Mouse (Mus musculus) hindbrain, embryonic 15.5 days (tissue): ENCODE measurements around the gene Lypd6b. TPM values are rescaled to one million over a fixed set of nuclear protein-coding genes. Genes with fewer than 3 reads are reported as not detected.

Experiments
- ATAC-seq: fragments of 200-750 bp; cut with Nextera tagmentation; 2 replicates; pipeline ENCODE4 v1.8.0; 2017; ENCODE audit warnings: low read depth, moderate number of reproducible peaks, moderate TSS enrichment; ENCODE audit not compliant: low FRiP score
- H3K27ac ChIP-seq: fragments of 300-500 bp; sonication (generic); replicated peaks from 2 replicates; pipeline ENCODE4 v1.5.1; 2015; ENCODE audit warnings: mild to moderate bottlenecking, inconsistent platforms
- H3K27me3 ChIP-seq: fragments of 300-500 bp; sonication (generic); 2 replicates; pipeline ENCODE4 v1.6.1; 2015; ENCODE audit warnings: control low read depth, inconsistent platforms
- H3K36me3 ChIP-seq: fragments of 300-500 bp; sonication (generic); 2 replicates; pipeline ENCODE4 v1.6.1; 2015; ENCODE audit warnings: control low read depth, inconsistent platforms
- H3K4me1 ChIP-seq: fragments of 300-500 bp; sonication (generic); replicated peaks from 2 replicates; pipeline ENCODE4 v1.6.1; 2015; ENCODE audit warnings: control low read depth, inconsistent platforms
- H3K4me2 ChIP-seq: fragments of 300-500 bp; sonication (generic); 2 replicates; pipeline ENCODE4 v1.6.1; 2015; ENCODE audit warnings: moderate library complexity, mild to moderate bottlenecking, inconsistent platforms
- H3K4me3 ChIP-seq: fragments of 300-500 bp; sonication (generic); 2 replicates; pipeline ENCODE4 v1.5.1; 2015; ENCODE audit warnings: mild to moderate bottlenecking, inconsistent platforms
- H3K9ac ChIP-seq: fragments of 300-500 bp; sonication (generic); 2 replicates; pipeline ENCODE4 v1.6.1; 2015; ENCODE audit warnings: inconsistent platforms
- H3K9me3 ChIP-seq: fragments of 300-500 bp; sonication (generic); 2 replicates; pipeline ENCODE4 v1.6.1; 2016; ENCODE audit warnings: control low read depth, inconsistent platforms
- WGBS: fragments of 180-500 bp; shearing (Covaris S2); methylation state at CpG from one replicate; pipeline ENCODE4 v1.1.7; 2015; 5-methylcytosine and 5-hydroxymethylcytosine counted together
- polyA plus RNA-seq: library from polyadenylated mRNA; unstranded; fragments of >200 nt; fragmentation: Nextera tagmentation; extraction: Ambion mirVana; gene quantifications from 2 replicates; pipeline ENCODE4 v1.2.1, GENCODE M21; 2015

The Lypd6b gene
- polyA plus RNA-seq, 1 experiment from 2014 or later: 12.8 TPM

GRCm38 (mm10) chr2:49837454-49838059, 50.1 kb downstream of the Lypd6b start:
- ATAC-seq: peak; percentile 55; the same call in 1 of the 2 replicates
- no peak overlapping the region for H3K4me3 ChIP-seq
- H3K9me3 ChIP-seq: no peaks in the 10 kb centered on the region
- 49% methylated on average over 12 of the region's 12 CpGs for WGBS
- no peaks in the 10 kb centered on the region for H3K27me3 ChIP-seq
- H3K4me2 ChIP-seq: no peak overlapping the region
- no peak overlapping the region for H3K27ac ChIP-seq
- H3K9ac ChIP-seq: no peak overlapping the region
- H3K4me1 ChIP-seq: peaks cover 5% of the 10 kb centered on the region; the same call in 1 of the 2 replicates
- no peaks in the 10 kb centered on the region for H3K36me3 ChIP-seq

GRCm38 (mm10) chr2:49838611-49839010, 51.1 kb downstream of the Lypd6b start:
- ATAC-seq: no peak
- Histone ChIP-seq H3K4me3 (no peak overlapping the region), H3K4me1 (peaks cover 5% of the 10 kb centered on the region; the same call in 1 of the 2 replicates), H3K36me3 (no peaks in the 10 kb centered on the region), H3K27ac (no peak overlapping the region), H3K27me3 (no peaks in the 10 kb centered on the region), H3K9me3 (no peaks in the 10 kb centered on the region), H3K4me2 (no peak overlapping the region), H3K9ac (no peak overlapping the region)
- WGBS: 76% methylated on average over 7 of the region's 7 CpGs

GRCm38 (mm10) chr2:49840573-49840972, 53.1 kb downstream of the Lypd6b start:
- no peak overlapping the region for H3K9ac ChIP-seq
- no peaks in the 10 kb centered on the region for H3K9me3 ChIP-seq
- no peaks in the 10 kb centered on the region for H3K27me3 ChIP-seq
- H3K4me1 ChIP-seq: peaks cover 14% of the 10 kb centered on the region
- no peak overlapping the region for H3K4me2 ChIP-seq
- 42% methylated on average over 6 of the region's 6 CpGs for WGBS
- H3K4me3 ChIP-seq: no peak overlapping the region
- H3K27ac ChIP-seq: no peak overlapping the region; the same call in 1 of the 2 replicates
- no peaks in the 10 kb centered on the region for H3K36me3 ChIP-seq
- ATAC-seq: peak; percentile 68

GRCm38 (mm10) chr2:49841089-49841488, 53.6 kb downstream of the Lypd6b start:
- ATAC-seq: no peak
- Histone ChIP-seq H3K27ac (no peak overlapping the region; the same call in 1 of the 2 replicates), H3K36me3 (no peaks in the 10 kb centered on the region), H3K4me1 (peaks cover 16% of the 10 kb centered on the region), H3K4me2 (no peak overlapping the region), H3K4me3 (no peak overlapping the region), H3K9me3 (no peaks in the 10 kb centered on the region), H3K9ac (no peak overlapping the region), H3K27me3 (no peaks in the 10 kb centered on the region)
- WGBS: 84% methylated on average over 5 of the region's 5 CpGs

DNA sequence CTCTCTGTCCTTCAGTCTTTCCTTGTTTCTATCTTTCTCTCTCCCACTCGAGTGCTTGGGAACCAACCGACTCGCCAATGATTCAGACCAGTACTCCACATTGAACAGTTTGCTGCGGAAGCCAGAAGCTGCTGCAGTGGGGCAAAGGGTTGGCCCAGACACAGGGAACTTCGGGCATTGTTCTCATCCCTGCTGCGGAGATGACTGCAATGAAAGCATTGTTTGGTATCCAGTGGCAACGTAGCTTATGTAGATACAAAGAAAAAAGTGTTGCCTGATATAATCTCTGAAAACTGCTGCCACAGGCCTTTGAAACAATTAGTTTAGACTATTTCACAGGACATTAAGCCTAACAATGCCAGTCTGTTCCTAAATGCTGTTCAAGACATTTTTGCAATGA, 57.6 kb downstream of the Lypd6b start:
- Histone ChIP-seq H3K4me3 (no peak overlapping the region), H3K4me2 (no peak overlapping the region), H3K36me3 (no peaks in the 10 kb centered on the region), H3K9me3 (no peaks in the 10 kb centered on the region), H3K9ac (no peak overlapping the region), H3K4me1 (peaks cover 11% of the 10 kb centered on the region; the same call in 1 of the 2 replicates), H3K27me3 (no peaks in the 10 kb centered on the region), H3K27ac (no peak overlapping the region)
- WGBS: 9% methylated on average over 7 of the region's 7 CpGs
- peak; percentile 49; the same call in 1 of the 2 replicates for ATAC-seq

DNA sequence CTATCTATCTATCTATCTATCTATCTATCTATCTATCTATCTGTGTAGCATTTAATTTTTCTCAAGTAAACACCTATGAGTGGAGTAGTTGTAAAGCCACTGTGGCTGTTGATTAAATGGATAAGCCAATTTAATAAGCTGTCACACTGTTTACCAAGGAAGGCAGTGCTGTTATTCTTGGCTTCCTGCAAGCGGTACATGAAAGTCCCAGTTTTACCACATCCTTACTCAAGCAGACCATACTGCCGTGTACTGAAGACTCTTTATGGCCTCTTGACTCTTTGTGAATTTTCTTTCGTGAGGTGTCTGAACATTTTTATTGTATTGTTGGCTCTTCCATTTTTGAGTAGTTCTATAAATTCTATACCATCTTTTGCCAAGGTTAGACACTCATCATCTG, 58.6 kb downstream of the Lypd6b start:
- Histone ChIP-seq H3K27me3 (no peaks in the 10 kb centered on the region), H3K4me1 (peaks cover 11% of the 10 kb centered on the region; the same call in 1 of the 2 replicates), H3K4me2 (no peak overlapping the region), H3K27ac (no peak overlapping the region), H3K9ac (no peak overlapping the region), H3K36me3 (no peaks in the 10 kb centered on the region), H3K4me3 (no peak overlapping the region), H3K9me3 (no peaks in the 10 kb centered on the region)
- ATAC-seq: no peak
- WGBS: 85% methylated on average over 3 of the region's 3 CpGs

- peaks cover 11% of the 10 kb centered on the region; the same call in 1 of the 2 replicates for H3K4me1 ChIP-seq
- no peaks in the 10 kb centered on the region for H3K27me3 ChIP-seq
- H3K27ac ChIP-seq: no peak overlapping the region
- H3K4me2 ChIP-seq: no peak overlapping the region
- WGBS: 87% methylated on average over 3 of the region's 3 CpGs
- no peaks in the 10 kb centered on the region for H3K36me3 ChIP-seq
- no peaks in the 10 kb centered on the region for H3K9me3 ChIP-seq
- ATAC-seq: no peak
- H3K9ac ChIP-seq: no peak overlapping the region
- no peak overlapping the region for H3K4me3 ChIP-seq
These were observed 59.4 kb downstream of the Lypd6b start for GRCm38 (mm10) chr2:49846880-49847279.

- Histone ChIP-seq H3K4me1 (peaks cover 11% of the 10 kb centered on the region; the same call in 1 of the 2 replicates), H3K27me3 (no peaks in the 10 kb centered on the region), H3K4me2 (no peak overlapping the region), H3K27ac (no peak overlapping the region), H3K4me3 (no peak overlapping the region), H3K9me3 (no peaks in the 10 kb centered on the region), H3K36me3 (no peaks in the 10 kb centered on the region), H3K9ac (no peak overlapping the region)
- ATAC-seq: no peak
- 79% methylated on average over 2 of the region's 2 CpGs for WGBS
These were observed 60.3 kb downstream of the Lypd6b start for GRCm38 (mm10) chr2:49847831-49848230.

DNA sequence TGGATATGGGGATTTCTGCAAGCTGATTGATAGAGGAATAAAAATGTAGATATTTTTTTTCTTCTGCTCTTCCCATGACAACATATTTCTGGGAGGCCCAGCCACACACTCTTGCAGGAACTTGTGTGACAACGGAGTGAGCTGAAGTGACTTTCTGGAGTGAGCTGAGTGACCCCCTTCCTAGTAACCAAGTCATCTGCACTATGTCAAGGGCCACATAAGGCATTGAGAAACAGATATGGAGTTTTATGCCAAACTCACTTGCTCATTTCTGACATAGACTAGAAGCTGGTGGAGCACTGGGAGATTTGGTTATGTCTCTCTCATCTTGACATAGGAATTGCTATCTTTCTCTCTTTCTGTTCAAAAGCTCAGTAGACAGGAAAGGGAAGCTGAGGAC, 62.3 kb downstream of the Lypd6b start:
- Histone ChIP-seq H3K4me1 (peaks cover 10% of the 10 kb centered on the region; the same call in 1 of the 2 replicates), H3K9me3 (no peaks in the 10 kb centered on the region), H3K9ac (no peak overlapping the region), H3K4me3 (no peak overlapping the region), H3K27ac (no peak overlapping the region), H3K4me2 (no peak overlapping the region), H3K36me3 (no peaks in the 10 kb centered on the region), H3K27me3 (no peaks in the 10 kb centered on the region)
- 88% methylated on average over 1 of the region's 1 CpGs for WGBS
- no peak for ATAC-seq

DNA sequence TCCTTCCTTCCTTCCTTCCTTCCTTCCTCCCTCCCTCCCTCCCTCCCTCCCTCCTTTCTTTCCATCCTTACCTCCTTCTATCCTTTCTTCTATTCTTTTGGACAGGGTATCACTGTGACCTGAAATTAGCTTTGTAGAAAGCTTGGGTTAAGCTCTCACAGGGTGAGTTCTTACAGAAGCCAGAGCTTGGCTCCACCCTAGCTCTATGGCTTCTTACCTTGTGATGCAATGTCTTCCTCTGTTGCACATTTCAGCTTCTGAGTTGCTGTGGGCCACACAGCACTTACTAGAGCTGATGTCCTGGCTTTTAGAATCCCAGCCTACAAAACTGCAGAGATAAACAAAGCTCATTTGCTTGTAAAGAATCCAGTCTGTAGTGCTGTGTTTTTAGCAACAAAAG, 64.5 kb downstream of the Lypd6b start:
- Histone ChIP-seq H3K9ac (no peak overlapping the region), H3K9me3 (no peaks in the 10 kb centered on the region), H3K36me3 (no peaks in the 10 kb centered on the region), H3K4me1 (peaks cover 12% of the 10 kb centered on the region), H3K4me2 (no peak overlapping the region), H3K4me3 (no peak overlapping the region), H3K27ac (no peak overlapping the region), H3K27me3 (no peaks in the 10 kb centered on the region)
- no peak for ATAC-seq

DNA sequence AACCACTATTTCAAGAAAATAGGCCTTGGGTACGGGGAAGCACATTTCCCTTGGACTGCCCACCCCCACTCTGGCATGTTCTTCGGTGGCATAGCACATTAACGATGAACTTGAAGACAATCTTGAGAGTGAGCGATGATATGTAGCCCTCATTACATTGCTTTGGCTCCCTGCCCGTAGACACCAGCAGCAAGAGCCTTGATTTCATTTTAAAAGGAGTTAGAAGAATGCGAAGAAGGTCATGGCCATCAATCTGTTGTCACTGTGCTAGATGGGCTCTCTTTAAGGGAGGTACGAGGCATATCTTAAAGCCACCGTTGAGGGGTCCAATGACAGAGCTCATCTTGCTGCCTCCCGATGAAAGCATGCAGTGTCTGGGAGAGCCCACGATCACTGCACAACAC, 68.7 kb downstream of the Lypd6b start:
- no peak overlapping the region for H3K4me2 ChIP-seq
- ATAC-seq: peak; percentile 77
- peaks cover 12% of the 10 kb centered on the region for H3K4me1 ChIP-seq
- H3K9me3 ChIP-seq: no peaks in the 10 kb centered on the region
- no peak overlapping the region for H3K4me3 ChIP-seq
- 39% methylated on average over 10 of the region's 10 CpGs for WGBS
- no peak overlapping the region for H3K9ac ChIP-seq
- H3K36me3 ChIP-seq: no peaks in the 10 kb centered on the region
- H3K27me3 ChIP-seq: no peaks in the 10 kb centered on the region
- H3K27ac ChIP-seq: peak overlapping the region; percentile 62

- H3K4me2 ChIP-seq: no peak overlapping the region
- H3K27me3 ChIP-seq: no peaks in the 10 kb centered on the region
- H3K36me3 ChIP-seq: no peaks in the 10 kb centered on the region
- H3K4me3 ChIP-seq: no peak overlapping the region
- WGBS: 44% methylated on average over 5 of the region's 5 CpGs
- peak overlapping the region; percentile 62 for H3K27ac ChIP-seq
- H3K9ac ChIP-seq: no peak overlapping the region
- peaks cover 12% of the 10 kb centered on the region for H3K4me1 ChIP-seq
- 0 out of 2 replicates have a peak, but pooled peaks have one; percentile 17 for ATAC-seq
- H3K9me3 ChIP-seq: no peaks in the 10 kb centered on the region
These were observed 69.1 kb downstream of the Lypd6b start for GRCm38 (mm10) chr2:49856584-49856983.
